Mouse (Mus musculus) activated CD4-positive, CD25-positive, alpha-beta regulatory T cell, adult 4 months (primary cell): ENCODE results near the gene Prss56. TPM values are rescaled to one million over a fixed set of nuclear protein-coding genes. Genes with fewer than 3 reads are reported as not detected.

ENCODE experiments used
- ATAC-seq: one replicate; pipeline ENCODE4 v1.8.0; 2017
- polyA plus RNA-seq, 2 experiments: library from polyadenylated mRNA; unstranded; fragments of 100-300 nt; shearing (Covaris generic); gene quantifications; one replicate each; pipeline ENCODE4 v1.2.1; 2017

Prss56 gene
- not detected for polyA plus RNA-seq

- ATAC-seq: no peak
Measured at GRCm38 (mm10) chr1:87183013-87183412, at the start of gene Prss56. Gene Prss56, plus strand, starts transcription at chr1:87183313.

- no peak for ATAC-seq
Measured at GRCm38 (mm10) chr1:87141550-87141949, 41.6 kb upstream of the Prss56 start.

- ATAC-seq: no peak
Measured at GRCm38 (mm10) chr1:87142456-87142855, 40.7 kb upstream of the Prss56 start.

GRCm38 (mm10) chr1:87143141-87143540, 40.0 kb upstream of the Prss56 start:
- no peak for ATAC-seq

GRCm38 (mm10) chr1:87149422-87149821, 33.7 kb upstream of the Prss56 start:
- ATAC-seq: no peak

GRCm38 (mm10) chr1:87151286-87151685, 31.8 kb upstream of the Prss56 start:
- ATAC-seq: no peak

- ATAC-seq: no peak
Measured at GRCm38 (mm10) chr1:87153776-87154500, 29.2 kb upstream of the Prss56 start.

GRCm38 (mm10) chr1:87154501-87155120, 28.5 kb upstream of the Prss56 start:
- ATAC-seq: no peak

- ATAC-seq: no peak
Measured at GRCm38 (mm10) chr1:87155531-87156198, 27.4 kb upstream of the Prss56 start.

GRCm38 (mm10) chr1:87156199-87156587, 26.9 kb upstream of the Prss56 start, which contains the start of gene Ecel1:
Gene Ecel1, minus strand, starts transcription at chr1:87156521.
- no peak for ATAC-seq

GRCm38 (mm10) chr1:87159396-87159795, 23.7 kb upstream of the Prss56 start:
- no peak for ATAC-seq

GRCm38 (mm10) chr1:87164164-87164795, 18.8 kb upstream of the Prss56 start:
- ATAC-seq: no peak

GRCm38 (mm10) chr1:87164796-87165184, 18.3 kb upstream of the Prss56 start:
- no peak for ATAC-seq

GRCm38 (mm10) chr1:87170458-87170857, 12.7 kb upstream of the Prss56 start:
- no peak for ATAC-seq

GRCm38 (mm10) chr1:87171312-87171711, 11.8 kb upstream of the Prss56 start:
- no peak for ATAC-seq

GRCm38 (mm10) chr1:87172316-87172715, 10.8 kb upstream of the Prss56 start:
- no peak for ATAC-seq

GRCm38 (mm10) chr1:87174006-87174955, 8.8 kb upstream of the Prss56 start:
- no peak for ATAC-seq

GRCm38 (mm10) chr1:87175852-87176292, 7.2 kb upstream of the Prss56 start:
- ATAC-seq: no peak

- peak; percentile 69 for ATAC-seq
Measured at GRCm38 (mm10) chr1:87180896-87181295, 2.2 kb upstream of the Prss56 start.

GRCm38 (mm10) chr1:87183998-87184750, 1.1 kb downstream of the Prss56 start:
- no peak for ATAC-seq

- peak; percentile 36 for ATAC-seq
Measured at GRCm38 (mm10) chr1:87184751-87185139, 1.6 kb downstream of the Prss56 start.
